ENCODE assay signal across 8 mouse cellular contexts in the genomic region with DNA sequence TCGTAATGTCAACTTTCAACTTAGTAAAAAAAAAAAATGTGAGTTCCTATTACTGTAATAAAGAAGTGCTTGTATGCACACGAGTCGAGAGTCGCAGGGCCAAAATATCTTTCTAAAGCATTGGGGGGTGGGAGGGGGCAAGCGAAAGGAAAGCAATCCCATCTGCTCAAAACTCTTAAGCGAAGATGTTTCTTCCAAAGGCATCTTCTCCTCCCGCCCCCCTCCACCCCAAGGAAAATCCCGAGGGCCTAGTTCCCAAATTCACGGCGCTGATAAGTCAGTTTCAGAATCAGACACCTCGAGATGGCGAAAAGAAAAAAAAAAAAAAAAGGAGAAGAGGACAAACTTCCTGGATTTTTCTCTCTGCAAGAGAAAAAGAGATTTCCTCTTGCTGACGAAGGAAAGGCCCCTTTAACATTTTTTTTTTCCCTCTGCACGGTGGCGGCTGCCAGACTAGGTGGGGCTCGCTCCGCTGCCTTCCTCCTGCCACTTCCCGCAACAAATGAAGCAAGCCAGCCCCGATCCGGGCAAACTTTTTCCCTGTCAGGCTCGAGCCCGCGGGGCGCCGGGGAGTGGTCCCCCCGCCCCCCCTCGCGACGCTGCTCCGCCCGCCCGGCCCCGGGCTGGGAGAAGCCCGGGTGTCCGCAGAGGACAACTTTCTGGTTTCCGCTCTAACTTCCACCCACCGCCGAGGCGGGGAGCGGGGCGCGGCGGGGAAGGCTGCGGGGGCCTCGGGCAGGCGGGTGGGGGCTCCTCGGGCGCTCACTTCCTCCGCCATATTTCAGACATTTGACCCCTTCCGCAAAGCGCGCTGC. TPM values are rescaled to one million over a fixed set of nuclear protein-coding genes. Genes with fewer than 3 reads are reported as not detected.
DNase-seq lines count a peak whose midpoint lies in the region; ATAC-seq and TF ChIP-seq lines count a peak whose summit lies in the region.

No protein-coding gene starts in this region.

- H3K9me3 ChIP-seq in ES-E14 (ENCODE audit: control insufficient read depth, insufficient read depth, low read depth, low read length) = no peaks in the 10 kb centered on the region
- no peaks in the 10 kb centered on the region for H3K9me3 ChIP-seq in forebrain, embryonic 16.5 days (ENCODE audit: control insufficient read depth, low read length)
- H3K9me3 ChIP-seq in lung, embryonic 16.5 days (ENCODE audit: control insufficient read depth, low read length) = no peaks in the 10 kb centered on the region

- TF ChIP-seq CTCF in cerebellum, adult 2 months (IDR thresholded peaks at IDR 0.05; ENCODE audit: borderline replicate concordance, insufficient read depth, low read depth, low read length) = no peak
- 0 out of 2 replicates have a peak, but pooled peaks have one; percentile 7 for TF ChIP-seq CTCF in layer of hippocampus, adult 2 months (conservative IDR thresholded peaks at IDR 0.05)
- TF ChIP-seq CTCF in olfactory bulb, adult 2 months (IDR thresholded peaks at IDR 0.05; ENCODE audit: insufficient read depth, low read depth, low read length) = no peak

- WGBS in cerebellum, adult 2 months = 1% methylated on average over 52 of the region's 52 CpGs
- WGBS in forebrain, embryonic 16.5 days = 1% methylated on average over 50 of the region's 52 CpGs
- WGBS in lung, embryonic 16.5 days = under 1% methylated on average over 51 of the region's 52 CpGs
- under 1% methylated on average over 52 of the region's 52 CpGs for WGBS in olfactory bulb, adult 2 months

- ATAC-seq in forebrain, embryonic 16.5 days = peak; percentile 24
- peak; percentile 46 for ATAC-seq in lung, embryonic 16.5 days (ENCODE audit: low read depth)

- H3K4me1 ChIP-seq in ES-E14 (ENCODE audit: control insufficient read depth in 2 of 2, insufficient read depth in 2 of 2, low read length in 2 of 2, poor library complexity in 1 of 2) = peaks cover 4 to 7% of the 10 kb centered on the region in 2 experiments; a peak in 2 of 4 replicates
- H3K4me1 ChIP-seq in cerebellum, adult 2 months (ENCODE audit: control insufficient read depth, insufficient read depth, low read length) = no peaks in the 10 kb centered on the region; the same call in 1 of the 2 replicates
- H3K4me1 ChIP-seq in forebrain, embryonic 16.5 days (replicated peaks; ENCODE audit: control insufficient read depth, insufficient read depth, low read length) = peaks cover 16% of the 10 kb centered on the region
- H3K4me1 ChIP-seq in lung, embryonic 16.5 days (replicated peaks; ENCODE audit: control insufficient read depth, insufficient read depth, low read length) = peaks cover 9% of the 10 kb centered on the region
- no peaks in the 10 kb centered on the region for H3K4me1 ChIP-seq in olfactory bulb, adult 2 months (ENCODE audit: control insufficient read depth, insufficient read depth, low read length)

- intact Hi-C loops in heart, postnatal 36 days (cut with DNase I) = loop anchor here (1.0 to 2.0 kb wide), 5 partner anchors 16 to 204 kb away; a partner anchor contains a TSS

- in situ Hi-C loops in ES-E14 (cut with MboI; ENCODE audit: low sequenced_read_pairs in 2 of 2, unreplicated experiment in 2 of 2) = no loop called here

- no peak for TF ChIP-seq POLR2A in cerebellum, adult 2 months (IDR thresholded peaks at IDR 0.05; ENCODE audit: borderline replicate concordance, insufficient read depth, low read length)
- TF ChIP-seq POLR2A in olfactory bulb, adult 2 months (IDR thresholded peaks at IDR 0.05; ENCODE audit: insufficient read depth, low read depth, low read length) = no peak

- H3K4me3 ChIP-seq in ES-E14 (ENCODE audit: insufficient read depth in 1 of 2, low read depth in 1 of 2, low read length in 2 of 2, poor library complexity in 1 of 2, severe bottlenecking in 1 of 2) = peak overlapping the region; percentile 77 to 99
- peak overlapping the region; percentile 64 for H3K4me3 ChIP-seq in cerebellum, adult 2 months (replicated peaks; ENCODE audit: insufficient read depth, low read depth, low read length)
- peak overlapping the region; percentile 93 for H3K4me3 ChIP-seq in forebrain, embryonic 16.5 days (replicated peaks; ENCODE audit: low read length)
- peak overlapping the region; percentile 91 for H3K4me3 ChIP-seq in layer of hippocampus, adult 2 months
- peak overlapping the region; percentile 90 for H3K4me3 ChIP-seq in lung, embryonic 16.5 days (ENCODE audit: low read length)
- H3K4me3 ChIP-seq in olfactory bulb, adult 2 months (ENCODE audit: insufficient read depth, low read depth, low read length) = peak overlapping the region; percentile 84

- H3K27me3 ChIP-seq in cerebellum, adult 2 months (ENCODE audit: control insufficient read depth, insufficient read depth, low read length) = no peaks in the 10 kb centered on the region
- no peaks in the 10 kb centered on the region for H3K27me3 ChIP-seq in forebrain, embryonic 16.5 days (replicated peaks; ENCODE audit: control insufficient read depth, insufficient read depth, low read length)
- H3K27me3 ChIP-seq in lung, embryonic 16.5 days (ENCODE audit: control insufficient read depth, insufficient read depth, low read depth, low read length) = no peaks in the 10 kb centered on the region

- peak overlapping the region; percentile 88 for H3K27ac ChIP-seq in ES-E14 (ENCODE audit: insufficient read depth, low read depth, low read length, poor library complexity, severe bottlenecking)
- peak overlapping the region; percentile 76 for H3K27ac ChIP-seq in cerebellum, adult 2 months (ENCODE audit: insufficient read depth, low read length)
- H3K27ac ChIP-seq in forebrain, embryonic 16.5 days (ENCODE audit: low read length) = peak overlapping the region; percentile 92
- H3K27ac ChIP-seq in layer of hippocampus, adult 2 months = peak overlapping the region; percentile 99
- H3K27ac ChIP-seq in lung, embryonic 16.5 days (ENCODE audit: low read length) = peak overlapping the region; percentile 99
- peak overlapping the region; percentile 88 for H3K27ac ChIP-seq in olfactory bulb, adult 2 months (ENCODE audit: insufficient read depth, low read depth, low read length)

- H3K9ac ChIP-seq in ES-E14 (ENCODE audit: insufficient read depth, low read depth, low read length, poor library complexity, severe bottlenecking) = peak overlapping the region; percentile 97
- H3K9ac ChIP-seq in forebrain, embryonic 16.5 days (replicated peaks; ENCODE audit: low read depth, low read length) = peak overlapping the region; percentile 91
- peak overlapping the region; percentile 96 for H3K9ac ChIP-seq in lung, embryonic 16.5 days (ENCODE audit: low read length)

- peak overlapping the region; percentile 71 for H3K4me2 ChIP-seq in forebrain, embryonic 16.5 days (ENCODE audit: low read length)
- peak overlapping the region; percentile 67 for H3K4me2 ChIP-seq in lung, embryonic 16.5 days (ENCODE audit: low read depth, low read length)

- no peak for DNase-seq in ES-E14 (ENCODE audit: low read depth, low spot score)
- DNase-seq in cerebellum, adult 2 months = peak; percentile 58 to 63
- DNase-seq in heart, postnatal 36 days = peak; percentile 75 to 80
- DNase-seq in layer of hippocampus, adult 2 months (ENCODE audit: low spot score in 2 of 2) = peak; percentile 31 to 51
- peak; percentile 57 to 63 for DNase-seq in thymus, adult 18-20 months

- H3K36me3 ChIP-seq in ES-E14 (ENCODE audit: control insufficient read depth, insufficient read depth, low read length, poor library complexity, severe bottlenecking) = no peaks in the 10 kb centered on the region
- H3K36me3 ChIP-seq in forebrain, embryonic 16.5 days (ENCODE audit: control insufficient read depth, insufficient read depth) = no peaks in the 10 kb centered on the region
- H3K36me3 ChIP-seq in lung, embryonic 16.5 days (ENCODE audit: control insufficient read depth, insufficient read depth, low read length) = no peaks in the 10 kb centered on the region

TF ChIP-seq in ES-E14, 5 proteins besides CTCF, POLR2A, EP300 and RAD21:
- TF ChIP-seq ZNF384 (IDR thresholded peaks at IDR 0.05; ENCODE audit: low read depth, low read length) (peak; percentile 85), MAFK (IDR thresholded peaks at IDR 0.05; ENCODE audit: insufficient read depth, low read depth, low read length) (no peak)

RNA-seq across cellular contexts. Expression of a gene that starts 0.8 kb away (rescaled TPM):
- total RNA-seq in ES-E14 (2012; rRNA removed) = 26.1 and 49.6 TPM in 2 replicates
- 48.8 and 49.1 TPM in 2 replicates for polyA plus RNA-seq in cerebellum, adult 2 months (2012; rRNA removed)
- 145 and 155 TPM in 2 replicates for polyA plus RNA-seq in forebrain, embryonic 16.5 days (2015; fragmentation: Nextera tagmentation; extraction: Ambion mirVana)
- 10 to 100 TPM; 50.7 to 63.9 TPM for total RNA-seq in heart, postnatal 36 days (2021)
- total RNA-seq in layer of hippocampus, adult 2 months (2021) = 10 to 100 TPM; 55.7 to 58.5 TPM
- polyA plus RNA-seq in lung, embryonic 16.5 days (2015; fragmentation: Nextera tagmentation; extraction: Ambion mirVana) = 215 and 222 TPM in 2 replicates
- not detected in 2 replicates for polyA plus RNA-seq in olfactory bulb, adult 2 months (2012; ENCODE audit: insufficient read depth, insufficient read length, low replicate concordance, missing spikeins)

RNA-seq across cellular contexts. Expression of a gene that starts 52.5 kb away (rescaled TPM):
- 70.7 and 80.8 TPM in 2 replicates for total RNA-seq in ES-E14 (2012; rRNA removed)
- polyA plus RNA-seq in cerebellum, adult 2 months (2012; rRNA removed) = 15.0 and 16.0 TPM in 2 replicates
- 57.9 and 65.5 TPM in 2 replicates for polyA plus RNA-seq in forebrain, embryonic 16.5 days (2015; fragmentation: Nextera tagmentation; extraction: Ambion mirVana)
- 1 to 10 TPM; 6.6 to 9.0 TPM for total RNA-seq in heart, postnatal 36 days (2021)
- total RNA-seq in layer of hippocampus, adult 2 months (2021) = 10 to 100 TPM; 15.5 to 19.4 TPM
- 58.8 and 64.8 TPM in 2 replicates for polyA plus RNA-seq in lung, embryonic 16.5 days (2015; fragmentation: Nextera tagmentation; extraction: Ambion mirVana)
- not detected in 2 replicates for polyA plus RNA-seq in olfactory bulb, adult 2 months (2012; ENCODE audit: insufficient read depth, insufficient read length, low replicate concordance, missing spikeins)
